Mouse (Mus musculus): ENCODE measurements around the gene Pax6. TPM values are rescaled to one million over a fixed set of nuclear protein-coding genes. Genes with fewer than 3 reads are reported as not detected.

Pax6 gene
- polyA plus RNA-seq, 1 experiment from 2014 or later = 22.9 TPM

DNA sequence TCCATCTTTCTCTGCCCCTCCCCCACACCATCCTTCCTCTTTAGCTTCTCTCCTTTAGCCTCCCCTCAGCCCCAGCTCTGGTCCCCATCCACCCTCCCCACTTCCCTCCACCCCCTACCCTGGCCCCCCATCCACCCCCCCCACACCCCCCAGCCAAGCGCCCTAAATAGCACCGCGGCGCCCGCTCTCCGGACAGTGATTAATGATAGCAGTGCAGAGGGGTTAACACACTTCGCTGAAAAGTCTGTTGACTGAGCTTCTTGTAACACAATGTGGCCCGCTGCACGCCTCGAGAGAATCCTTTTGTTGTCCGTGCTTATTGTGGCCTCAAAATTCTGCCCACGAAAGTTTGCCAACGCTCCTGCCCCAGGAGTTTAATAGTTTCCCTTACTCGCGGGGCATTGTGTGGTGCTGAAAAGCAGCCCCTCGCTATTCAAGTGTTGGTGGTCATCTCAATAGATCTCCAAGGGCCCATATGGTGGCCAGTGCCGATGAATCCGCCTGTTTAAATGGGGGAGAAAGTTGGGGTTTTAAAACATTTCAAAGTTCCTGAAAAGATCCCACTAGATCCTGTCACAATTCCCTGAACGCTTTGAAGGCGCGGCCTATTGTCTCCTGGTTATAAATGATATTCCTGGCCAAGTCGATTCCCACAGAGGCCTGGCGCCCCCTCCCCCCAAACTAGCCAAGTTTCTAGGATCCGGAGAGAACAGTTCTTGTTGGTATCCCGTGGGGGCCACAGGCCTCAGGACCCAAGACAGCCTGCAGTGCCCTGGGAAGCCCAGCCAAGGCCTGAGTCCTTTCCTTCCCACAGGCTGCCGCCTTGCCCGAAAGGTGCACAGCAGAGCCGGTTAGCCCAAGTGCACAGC lies 21.3 kb downstream of the Pax6 start:
- Histone ChIP-seq H3K9me3 (ENCODE audit: control insufficient read depth, low read length) (no peaks in the 10 kb centered on the region), H3K27me3 (ENCODE audit: control insufficient read depth, insufficient read depth, low read length) (peaks cover 86% of the 10 kb centered on the region), H3K36me3 (ENCODE audit: control insufficient read depth, insufficient read depth, low read length) (no peaks in the 10 kb centered on the region), H3K4me3 (replicated peaks; ENCODE audit: low read depth, low read length) (no peak overlapping the region), H3K4me1 (ENCODE audit: control insufficient read depth, insufficient read depth, low read length) (0 out of 2 replicates have a peak, but pooled peaks cover 5% of the 10 kb centered on the region), H3K27ac (replicated peaks; ENCODE audit: low read depth, low read length) (0 out of 2 replicates have a peak overlapping the region, but pooled peaks have one; percentile 15), H3K9ac (replicated peaks; ENCODE audit: low read length) (no peak overlapping the region), H3K4me2 (ENCODE audit: low read length) (peak overlapping the region; percentile 35)
- ATAC-seq (ENCODE audit: low FRiP score, low TSS enrichment) (0 out of 2 replicates have a peak, but pooled peaks have one; percentile 26), DNase-seq (peak; percentile 50)
- 1% methylated on average over 28 of the region's 28 CpGs for WGBS

DNA sequence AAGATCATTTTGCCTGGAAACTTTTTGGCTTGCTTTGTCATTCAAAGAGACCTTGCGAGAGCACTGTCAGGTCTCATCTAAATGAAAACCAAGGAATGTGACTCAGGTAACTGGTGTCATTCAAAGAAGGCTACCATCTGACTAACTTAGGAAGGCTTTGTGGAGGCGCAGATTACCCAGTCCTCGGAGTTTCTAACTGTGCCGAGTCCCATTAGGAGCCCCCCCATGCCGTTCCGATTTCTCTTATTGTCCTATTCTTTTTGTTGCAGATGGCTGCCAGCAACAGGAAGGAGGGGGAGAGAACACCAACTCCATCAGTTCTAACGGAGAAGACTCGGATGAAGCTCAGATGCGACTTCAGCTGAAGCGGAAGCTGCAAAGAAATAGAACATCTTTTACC lies 22.6 kb downstream of the Pax6 start:
- Histone ChIP-seq H3K4me1 (ENCODE audit: control insufficient read depth, insufficient read depth, low read length) (0 out of 2 replicates have a peak, but pooled peaks cover 5% of the 10 kb centered on the region), H3K27me3 (ENCODE audit: control insufficient read depth, insufficient read depth, low read length) (peaks cover 78% of the 10 kb centered on the region), H3K36me3 (ENCODE audit: control insufficient read depth, insufficient read depth, low read length) (no peaks in the 10 kb centered on the region), H3K9me3 (ENCODE audit: control insufficient read depth, low read length) (no peaks in the 10 kb centered on the region), H3K27ac (replicated peaks; ENCODE audit: low read depth, low read length) (no peak overlapping the region), H3K9ac (replicated peaks; ENCODE audit: low read length) (no peak overlapping the region), H3K4me3 (replicated peaks; ENCODE audit: low read depth, low read length) (no peak overlapping the region), H3K4me2 (ENCODE audit: low read length) (no peak overlapping the region; the same call in 1 of the 2 replicates)
- 4% methylated on average over 10 of the region's 10 CpGs for WGBS
- DNase-seq = peak; percentile 20
- ATAC-seq (ENCODE audit: low FRiP score, low TSS enrichment) = no peak

DNA sequence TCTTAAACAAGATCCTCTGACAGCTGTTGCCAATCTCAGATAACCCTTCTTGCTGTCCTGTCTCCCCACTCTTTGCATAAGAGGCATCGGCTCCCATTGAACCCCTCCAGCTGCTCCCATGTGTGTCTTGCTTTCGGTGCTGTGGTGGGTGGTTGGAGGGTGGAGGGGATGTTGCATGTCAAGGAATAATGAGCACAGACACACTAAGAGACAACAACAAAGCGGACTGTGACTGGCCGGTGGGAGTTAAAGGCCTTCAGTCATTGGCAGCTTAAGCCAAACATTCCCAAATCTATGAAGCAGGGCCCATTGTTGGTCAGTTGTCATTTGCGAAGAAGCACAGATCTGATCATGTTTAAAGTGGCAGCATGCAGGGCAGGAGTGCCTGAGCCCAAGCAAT lies 29.0 kb downstream of the Pax6 start:
- Histone ChIP-seq H3K9me3 (ENCODE audit: control insufficient read depth, low read length) (no peaks in the 10 kb centered on the region), H3K27ac (replicated peaks; ENCODE audit: low read depth, low read length) (no peak overlapping the region), H3K4me2 (ENCODE audit: low read length) (no peak overlapping the region), H3K4me3 (replicated peaks; ENCODE audit: low read depth, low read length) (no peak overlapping the region), H3K4me1 (ENCODE audit: control insufficient read depth, insufficient read depth, low read length) (no peaks in the 10 kb centered on the region), H3K36me3 (ENCODE audit: control insufficient read depth, insufficient read depth, low read length) (no peaks in the 10 kb centered on the region), H3K9ac (replicated peaks; ENCODE audit: low read length) (no peak overlapping the region), H3K27me3 (ENCODE audit: control insufficient read depth, insufficient read depth, low read length) (peaks cover 15% of the 10 kb centered on the region)
- WGBS = 60% methylated on average over 5 of the region's 5 CpGs
- no peak for ATAC-seq (ENCODE audit: low FRiP score, low TSS enrichment)
- DNase-seq = no peak

DNA sequence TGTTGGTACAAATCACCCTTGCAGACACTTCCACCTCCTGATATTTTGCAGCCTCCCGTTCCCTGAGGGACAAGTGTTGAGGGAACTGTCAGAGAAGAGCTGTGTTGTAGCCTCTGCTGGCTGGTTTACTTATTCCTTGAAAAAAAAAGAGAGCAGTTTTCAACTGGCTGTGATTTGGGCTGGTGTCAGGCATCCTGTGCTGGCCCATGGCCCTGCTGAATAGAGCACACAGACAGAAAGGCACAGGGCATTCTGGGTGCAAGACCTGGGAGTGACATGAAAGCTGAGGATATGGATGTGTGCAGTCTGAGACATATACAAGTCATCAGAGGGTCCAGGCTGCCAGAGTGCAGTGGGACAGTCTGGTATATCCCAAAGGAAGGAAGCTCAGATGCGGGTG lies 29.9 kb downstream of the Pax6 start:
- ATAC-seq (ENCODE audit: low FRiP score, low TSS enrichment) (no peak), DNase-seq (no peak)
- Histone ChIP-seq H3K27me3 (ENCODE audit: control insufficient read depth, insufficient read depth, low read length) (peaks cover 7% of the 10 kb centered on the region; the same call in 1 of the 2 replicates), H3K4me2 (ENCODE audit: low read length) (no peak overlapping the region), H3K9me3 (ENCODE audit: control insufficient read depth, low read length) (no peaks in the 10 kb centered on the region), H3K4me3 (replicated peaks; ENCODE audit: low read depth, low read length) (no peak overlapping the region), H3K9ac (replicated peaks; ENCODE audit: low read length) (no peak overlapping the region), H3K27ac (replicated peaks; ENCODE audit: low read depth, low read length) (no peak overlapping the region), H3K4me1 (ENCODE audit: control insufficient read depth, insufficient read depth, low read length) (no peaks in the 10 kb centered on the region), H3K36me3 (ENCODE audit: control insufficient read depth, insufficient read depth, low read length) (no peaks in the 10 kb centered on the region)
- 72% methylated on average over 2 of the region's 2 CpGs for WGBS

DNA sequence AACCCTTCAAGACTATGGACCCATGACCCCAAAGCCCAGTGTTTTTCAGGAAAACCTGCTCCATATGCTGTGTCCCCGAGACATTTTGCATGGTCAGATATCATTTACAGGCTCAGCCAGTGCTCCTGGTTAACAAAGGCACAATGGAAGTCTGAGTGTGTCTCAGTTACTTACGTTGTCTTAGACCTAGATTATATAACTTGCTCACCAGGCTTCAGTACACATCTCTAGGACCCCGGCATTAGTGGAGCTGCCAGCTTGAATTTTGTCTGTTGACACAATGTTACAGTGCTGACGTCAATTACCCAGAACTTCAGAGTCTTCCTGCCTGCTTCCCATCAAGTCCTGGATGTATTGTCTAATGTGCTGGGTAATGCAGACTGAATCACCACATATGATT lies 33.1 kb downstream of the Pax6 start:
- Histone ChIP-seq H3K27ac (replicated peaks; ENCODE audit: low read depth, low read length) (no peak overlapping the region), H3K4me3 (replicated peaks; ENCODE audit: low read depth, low read length) (no peak overlapping the region), H3K4me1 (ENCODE audit: control insufficient read depth, insufficient read depth, low read length) (no peaks in the 10 kb centered on the region), H3K27me3 (ENCODE audit: control insufficient read depth, insufficient read depth, low read length) (no peaks in the 10 kb centered on the region), H3K36me3 (ENCODE audit: control insufficient read depth, insufficient read depth, low read length) (no peaks in the 10 kb centered on the region), H3K9ac (replicated peaks; ENCODE audit: low read length) (no peak overlapping the region), H3K9me3 (ENCODE audit: control insufficient read depth, low read length) (no peaks in the 10 kb centered on the region), H3K4me2 (ENCODE audit: low read length) (no peak overlapping the region)
- WGBS = 73% methylated on average over 4 of the region's 4 CpGs
- DNase-seq (no peak), ATAC-seq (ENCODE audit: low FRiP score, low TSS enrichment) (no peak)

DNA sequence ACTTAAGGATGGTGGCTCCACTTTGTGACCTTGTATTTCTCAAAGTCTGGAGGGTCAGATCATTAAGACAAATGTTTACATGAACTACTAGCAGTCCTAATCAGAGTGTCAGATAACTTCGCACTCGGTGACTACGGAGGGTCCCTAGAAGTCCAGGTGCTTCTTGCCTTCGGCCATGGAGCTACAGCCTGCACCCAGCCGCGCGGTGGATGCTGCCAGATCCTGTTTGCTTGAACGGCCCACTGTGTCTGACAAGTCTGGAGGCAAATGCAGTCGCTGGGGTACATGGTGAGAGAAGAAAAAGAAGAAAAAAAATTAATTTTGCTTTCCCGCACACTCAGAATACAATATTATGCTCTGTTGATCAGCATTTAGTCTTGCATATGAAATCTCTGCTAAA lies 33.9 kb downstream of the Pax6 start:
- Histone ChIP-seq H3K4me1 (ENCODE audit: control insufficient read depth, insufficient read depth, low read length) (no peaks in the 10 kb centered on the region), H3K9ac (replicated peaks; ENCODE audit: low read length) (no peak overlapping the region), H3K9me3 (ENCODE audit: control insufficient read depth, low read length) (no peaks in the 10 kb centered on the region), H3K4me2 (ENCODE audit: low read length) (no peak overlapping the region), H3K27ac (replicated peaks; ENCODE audit: low read depth, low read length) (no peak overlapping the region), H3K27me3 (ENCODE audit: control insufficient read depth, insufficient read depth, low read length) (no peaks in the 10 kb centered on the region), H3K4me3 (replicated peaks; ENCODE audit: low read depth, low read length) (no peak overlapping the region), H3K36me3 (ENCODE audit: control insufficient read depth, insufficient read depth, low read length) (no peaks in the 10 kb centered on the region)
- DNase-seq (no peak), ATAC-seq (ENCODE audit: low FRiP score, low TSS enrichment) (no peak)
- WGBS = 87% methylated on average over 10 of the region's 10 CpGs

DNA sequence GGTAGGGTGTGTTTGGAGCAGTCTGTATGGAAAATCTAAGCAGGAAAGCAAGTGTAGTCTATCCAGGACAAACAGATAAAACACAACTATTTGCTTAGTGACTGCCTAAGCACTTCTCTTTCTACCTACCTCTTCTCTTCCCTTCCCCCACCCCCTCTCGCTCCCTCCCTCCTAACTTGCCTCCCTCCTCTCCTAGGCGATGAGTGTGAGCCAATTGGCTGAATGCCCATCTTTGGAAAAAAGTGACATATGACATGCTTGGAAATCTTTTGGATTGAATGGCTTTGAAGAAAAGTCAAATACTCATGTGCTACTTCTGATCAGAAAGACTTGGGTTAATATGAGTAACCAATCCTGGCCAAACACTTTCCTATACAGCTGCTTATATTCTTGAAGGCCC lies 36.6 kb downstream of the Pax6 start:
- ATAC-seq (ENCODE audit: low FRiP score, low TSS enrichment) (no peak), DNase-seq (no peak)
- no peak overlapping the region for H3K4me3 ChIP-seq (replicated peaks; ENCODE audit: low read depth, low read length)
- no peaks in the 10 kb centered on the region for H3K36me3 ChIP-seq (ENCODE audit: control insufficient read depth, insufficient read depth, low read length)
- 50% methylated on average over 2 of the region's 2 CpGs for WGBS
- H3K4me1 ChIP-seq (ENCODE audit: control insufficient read depth, insufficient read depth, low read length) = no peaks in the 10 kb centered on the region
- H3K9ac ChIP-seq (replicated peaks; ENCODE audit: low read length) = no peak overlapping the region
- no peak overlapping the region for H3K27ac ChIP-seq (replicated peaks; ENCODE audit: low read depth, low read length)
- H3K27me3 ChIP-seq (ENCODE audit: control insufficient read depth, insufficient read depth, low read length) = no peaks in the 10 kb centered on the region
- H3K4me2 ChIP-seq (ENCODE audit: low read length) = no peak overlapping the region
- H3K9me3 ChIP-seq (ENCODE audit: control insufficient read depth, low read length) = no peaks in the 10 kb centered on the region

DNA sequence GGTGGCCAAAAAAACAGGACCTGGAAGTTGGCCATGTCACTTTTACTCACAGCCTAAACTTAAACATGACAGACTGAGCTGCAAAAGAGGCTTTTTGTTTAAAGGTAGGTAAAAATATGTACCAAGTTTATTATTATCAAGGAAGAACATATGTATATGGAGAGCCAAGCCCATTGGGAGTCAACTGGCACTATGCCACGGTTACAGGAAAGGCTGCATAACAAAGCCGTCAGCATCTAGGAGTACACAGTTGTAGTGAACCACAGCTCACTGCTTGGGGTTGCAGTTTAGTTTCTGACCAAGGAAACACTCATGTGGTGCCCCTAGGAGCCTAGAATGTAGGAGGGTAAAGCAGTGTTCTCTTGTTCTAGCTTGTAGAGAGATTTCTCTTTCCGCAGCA lies 40.4 kb downstream of the Pax6 start:
- Histone ChIP-seq H3K27me3 (ENCODE audit: control insufficient read depth, insufficient read depth, low read length) (0 out of 2 replicates have a peak, but pooled peaks cover 4% of the 10 kb centered on the region), H3K4me3 (replicated peaks; ENCODE audit: low read depth, low read length) (no peak overlapping the region), H3K9me3 (ENCODE audit: control insufficient read depth, low read length) (no peaks in the 10 kb centered on the region), H3K36me3 (ENCODE audit: control insufficient read depth, insufficient read depth, low read length) (no peaks in the 10 kb centered on the region), H3K4me1 (ENCODE audit: control insufficient read depth, insufficient read depth, low read length) (no peaks in the 10 kb centered on the region), H3K4me2 (ENCODE audit: low read length) (no peak overlapping the region), H3K27ac (replicated peaks; ENCODE audit: low read depth, low read length) (no peak overlapping the region), H3K9ac (replicated peaks; ENCODE audit: low read length) (no peak overlapping the region)
- 87% methylated on average over 3 of the region's 3 CpGs for WGBS
- ATAC-seq (ENCODE audit: low FRiP score, low TSS enrichment) (no peak), DNase-seq (peak; percentile 32)

DNA sequence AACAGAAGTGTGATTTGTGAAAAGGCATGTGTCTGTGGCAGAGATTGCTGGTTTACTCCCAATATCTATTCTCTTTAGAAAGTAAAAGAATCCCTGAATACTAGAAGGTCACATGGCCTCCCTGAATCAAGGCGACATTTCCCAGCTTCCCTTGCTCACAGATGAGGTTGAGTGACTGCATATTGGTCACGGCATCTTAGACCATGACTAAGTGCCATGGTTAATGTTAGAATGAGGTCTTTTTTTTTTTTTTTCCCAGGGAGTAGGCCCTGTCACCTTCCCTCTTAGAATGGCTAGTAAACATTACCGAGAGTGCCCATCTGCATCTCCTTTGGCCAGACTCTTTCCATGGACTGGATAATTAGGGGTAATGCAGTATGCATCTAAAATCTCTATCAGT lies 41.8 kb downstream of the Pax6 start:
- ATAC-seq (ENCODE audit: low FRiP score, low TSS enrichment) = peak; percentile 24; the same call in 1 of the 2 replicates
- no peaks in the 10 kb centered on the region for H3K4me1 ChIP-seq (ENCODE audit: control insufficient read depth, insufficient read depth, low read length)
- DNase-seq = no peak
- H3K9ac ChIP-seq (replicated peaks; ENCODE audit: low read length) = no peak overlapping the region
- no peak overlapping the region for H3K27ac ChIP-seq (replicated peaks; ENCODE audit: low read depth, low read length)
- H3K27me3 ChIP-seq (ENCODE audit: control insufficient read depth, insufficient read depth, low read length) = peaks cover 7% of the 10 kb centered on the region; the same call in 1 of the 2 replicates
- no peaks in the 10 kb centered on the region for H3K36me3 ChIP-seq (ENCODE audit: control insufficient read depth, insufficient read depth, low read length)
- 29% methylated on average over 3 of the region's 3 CpGs for WGBS
- H3K9me3 ChIP-seq (ENCODE audit: control insufficient read depth, low read length) = no peaks in the 10 kb centered on the region
- H3K4me3 ChIP-seq (replicated peaks; ENCODE audit: low read depth, low read length) = no peak overlapping the region
- no peak overlapping the region for H3K4me2 ChIP-seq (ENCODE audit: low read length)
